Mouse (Mus musculus): ENCODE measurements around the gene Tbc1d10c.

DNA sequence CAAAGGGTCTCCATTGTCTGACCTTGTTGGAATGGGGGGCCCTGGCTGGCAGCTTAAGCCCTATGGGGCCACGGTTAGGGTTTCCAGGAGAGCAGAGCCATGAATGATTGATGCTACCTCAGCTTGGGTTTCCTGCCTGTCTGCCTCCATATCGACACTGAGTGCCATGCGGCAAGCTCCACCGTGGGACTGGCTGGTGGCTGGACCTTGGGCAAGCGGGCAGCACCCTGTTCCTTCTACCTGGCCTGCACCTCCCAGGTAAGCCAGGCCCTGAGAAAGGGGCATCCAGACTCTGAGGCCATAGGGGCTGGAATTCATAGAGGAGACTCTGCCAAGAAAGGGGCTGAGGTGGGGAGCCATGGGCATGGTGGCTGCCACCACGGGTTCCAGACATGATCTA, 50.9 kb downstream of the Tbc1d10c start:
- no peak for TF ChIP-seq CTCF (IDR thresholded peaks at IDR 0.05; ENCODE audit: low read depth, low read length)
- no peak for TF ChIP-seq TAL1 (conservative IDR thresholded peaks at IDR 0.05; ENCODE audit: low read depth, low read length)

Data from G1E (cell line).